ENCODE assay signal across 7 mouse cellular contexts in genomic region chr6:120188376-120189235, GRCm38 (mm10).
DNase-seq lines count a peak whose midpoint lies in the region; ATAC-seq and TF ChIP-seq lines count a peak whose summit lies in the region.

No protein-coding gene starts in this region.

- peaks cover 0 to 4% of the 10 kb centered on the region in 2 experiments; a peak in 2 of 4 replicates for H3K36me3 ChIP-seq in MEL (ENCODE audit: control insufficient read depth in 1 of 2, insufficient read depth in 2 of 2, low read length in 2 of 2)
- H3K36me3 ChIP-seq in heart, adult 2 months (ENCODE audit: control insufficient read depth, insufficient read depth, low read length) = no peaks in the 10 kb centered on the region
- no peaks in the 10 kb centered on the region for H3K36me3 ChIP-seq in limb, embryonic 11.5 days (ENCODE audit: control insufficient read depth, insufficient read depth, low read length)
- H3K36me3 ChIP-seq in midbrain, postnatal 0 days (ENCODE audit: insufficient read depth, low read length) = no peaks in the 10 kb centered on the region

- peaks cover 0 to 8% of the 10 kb centered on the region in 2 experiments; a peak in 3 of 4 replicates for H3K4me1 ChIP-seq in MEL (ENCODE audit: control insufficient read depth in 1 of 2, insufficient read depth in 2 of 2, low read length in 2 of 2)
- H3K4me1 ChIP-seq in heart, adult 2 months (ENCODE audit: control insufficient read depth, insufficient read depth, low read length) = peaks cover 22% of the 10 kb centered on the region
- peaks cover 7% of the 10 kb centered on the region; the same call in 1 of the 2 replicates for H3K4me1 ChIP-seq in limb, embryonic 11.5 days (ENCODE audit: control insufficient read depth, insufficient read depth, low read length)
- no peaks in the 10 kb centered on the region for H3K4me1 ChIP-seq in midbrain, postnatal 0 days (ENCODE audit: insufficient read depth, low read length)

- H3K9me3 ChIP-seq in MEL (replicated peaks; ENCODE audit: insufficient read depth, low read length) = no peaks in the 10 kb centered on the region
- H3K9me3 ChIP-seq in limb, embryonic 11.5 days (ENCODE audit: control insufficient read depth, low read length) = no peaks in the 10 kb centered on the region
- no peaks in the 10 kb centered on the region for H3K9me3 ChIP-seq in midbrain, postnatal 0 days (ENCODE audit: low read length)

- WGBS in heart, adult 2 months = 42% methylated on average over 24 of the region's 24 CpGs
- 19% methylated on average over 24 of the region's 24 CpGs for WGBS in limb, embryonic 11.5 days
- WGBS in midbrain, postnatal 0 days = 16% methylated on average over 24 of the region's 24 CpGs

- no peak for TF ChIP-seq EP300 in MEL (IDR thresholded peaks at IDR 0.05; ENCODE audit: low read depth in 1 of 2, low read length in 2 of 2)
- no peak for TF ChIP-seq EP300 in heart, adult 2 months (IDR thresholded peaks at IDR 0.05; ENCODE audit: insufficient read depth, low read depth, low read length)

- peak; percentile 25 to 45; a peak in 2 of 4 replicates for TF ChIP-seq POLR2A in MEL (IDR thresholded peaks at IDR 0.05; ENCODE audit: control insufficient read depth in 1 of 2, insufficient read depth in 1 of 2, low read depth in 1 of 2, low read length in 2 of 2, poor library complexity in 1 of 2)
- TF ChIP-seq POLR2A in heart, adult 2 months (IDR thresholded peaks at IDR 0.05; ENCODE audit: insufficient read depth, low read depth, low read length) = 0 out of 2 replicates have a peak, but pooled peaks have one; percentile 22

- H3K9ac ChIP-seq in MEL (ENCODE audit: control insufficient read depth, low read depth, low read length, poor library complexity, severe bottlenecking) = peak overlapping the region; percentile 69
- H3K9ac ChIP-seq in heart, adult 2 months (ENCODE audit: low read depth, low read length) = no peak overlapping the region
- 0 out of 2 replicates have a peak overlapping the region, but pooled peaks have one; percentile 2 for H3K9ac ChIP-seq in limb, embryonic 11.5 days (ENCODE audit: low read length)
- no peak overlapping the region for H3K9ac ChIP-seq in midbrain, postnatal 0 days (replicated peaks; ENCODE audit: low read length, poor library complexity, severe bottlenecking)

- peak overlapping the region; percentile 73 to 96 for H3K4me3 ChIP-seq in MEL (ENCODE audit: control insufficient read depth in 1 of 2, insufficient read depth in 1 of 2, low read depth in 2 of 2, low read length in 2 of 2)
- H3K4me3 ChIP-seq in heart, adult 2 months = no peak overlapping the region
- no peak overlapping the region for H3K4me3 ChIP-seq in limb, embryonic 11.5 days (ENCODE audit: low read depth, low read length)
- no peak overlapping the region for H3K4me3 ChIP-seq in midbrain, postnatal 0 days (ENCODE audit: low read depth, low read length)

- no peak for TF ChIP-seq CTCF in MEL (IDR thresholded peaks at IDR 0.05 in 2 of 3, conservative IDR thresholded peaks at IDR 0.05 in 1 of 3; ENCODE audit: control insufficient read depth in 1 of 3, insufficient read depth in 1 of 3, low read depth in 2 of 3, low read length in 3 of 3, poor library complexity in 1 of 3, severe bottlenecking in 1 of 3)
- peak; percentile 58 for TF ChIP-seq CTCF in heart, adult 2 months (IDR thresholded peaks at IDR 0.05)
- TF ChIP-seq CTCF in midbrain, postnatal 0 days (IDR thresholded peaks at IDR 0.05) = peak; percentile 18; the same call in 1 of the 2 replicates

- intact Hi-C loops in heart, adult 2 months (cut with DNase I) = loop anchor here (2.0 kb wide), 1 partner anchor 40 kb away; no protein-coding TSS in a partner anchor

- H3K4me2 ChIP-seq in limb, embryonic 11.5 days (ENCODE audit: low read depth, severe bottlenecking) = peak overlapping the region; percentile 43; the same call in 1 of the 2 replicates
- H3K4me2 ChIP-seq in midbrain, postnatal 0 days (ENCODE audit: low read depth, low read length, poor library complexity, severe bottlenecking) = no peak overlapping the region

- no peak for TF ChIP-seq RAD21 in MEL (IDR thresholded peaks at IDR 0.05; ENCODE audit: low read depth, low read length)

- peak; percentile 71 for DNase-seq in MEL (ENCODE audit: low read depth, low spot score)
- peak; percentile 58 to 59 for DNase-seq in heart, adult 2 months
- DNase-seq in limb, embryonic 11.5 days (ENCODE audit: low spot score) = peak; percentile 68
- DNase-seq in midbrain, postnatal 0 days (ENCODE audit: low spot score) = no peak
- peak; percentile 80 for DNase-seq in thymus, postnatal 0 days (ENCODE audit: low spot score)
- no peak for DNase-seq in left cerebral cortex, adult 8-10 months (ENCODE audit: low spot score in 2 of 2)

- H3K27ac ChIP-seq in MEL (ENCODE audit: control insufficient read depth, low read depth, low read length) = peak overlapping the region; percentile 51
- H3K27ac ChIP-seq in heart, adult 2 months = peak overlapping the region; percentile 70
- H3K27ac ChIP-seq in limb, embryonic 11.5 days (replicated peaks; ENCODE audit: low read depth, low read length) = no peak overlapping the region
- no peak overlapping the region for H3K27ac ChIP-seq in midbrain, postnatal 0 days (ENCODE audit: low read depth, low read length)

- H3K27me3 ChIP-seq in MEL (ENCODE audit: control insufficient read depth in 1 of 2, insufficient read depth in 2 of 2, low read length in 2 of 2) = no peaks in the 10 kb centered on the region
- no peaks in the 10 kb centered on the region for H3K27me3 ChIP-seq in heart, adult 2 months (ENCODE audit: control insufficient read depth, insufficient read depth, low read length)
- no peaks in the 10 kb centered on the region for H3K27me3 ChIP-seq in limb, embryonic 11.5 days (ENCODE audit: control insufficient read depth, insufficient read depth, low read length)
- H3K27me3 ChIP-seq in midbrain, postnatal 0 days (ENCODE audit: insufficient read depth, low read length) = peaks cover 6% of the 10 kb centered on the region; the same call in 1 of the 2 replicates

- peak; percentile 55 for ATAC-seq in common myeloid progenitor, adult 5-6 weeks (replicated peaks; ENCODE audit: low read depth, poor library complexity, severe bottlenecking)
- ATAC-seq in limb, embryonic 11.5 days (ENCODE audit: insufficient number of reproducible peaks, low FRiP score, low TSS enrichment, low read depth) = peak; percentile 48
- no peak for ATAC-seq in midbrain, postnatal 0 days (ENCODE audit: low FRiP score)

- H3K79me2 ChIP-seq in MEL (ENCODE audit: control insufficient read depth, insufficient read depth, low read length, poor library complexity) = no peaks in the 10 kb centered on the region; the same call in 1 of the 2 replicates
- no peaks in the 10 kb centered on the region for H3K79me2 ChIP-seq in heart, adult 2 months (replicated peaks; ENCODE audit: control insufficient read depth, insufficient read depth, low read length)

TF ChIP-seq in MEL, 35 proteins besides CTCF, POLR2A, EP300 and RAD21 (continues in another document):
- no peak for TF ChIP-seq USF2 (IDR thresholded peaks at IDR 0.05; ENCODE audit: borderline replicate concordance in 1 of 2, insufficient read depth in 1 of 2, low read depth in 1 of 2, low read length in 2 of 2)
- no peak for TF ChIP-seq POLR2AphosphoS2 (IDR thresholded peaks at IDR 0.05; ENCODE audit: low read length)
- peak; percentile 9; the same call in 1 of the 2 replicates for TF ChIP-seq SIN3A (IDR thresholded peaks at IDR 0.05; ENCODE audit: low read length)
- TF ChIP-seq MXI1 (IDR thresholded peaks at IDR 0.05; ENCODE audit: low read depth, low read length) = peak; percentile 67; the same call in 1 of the 2 replicates
- no peak for TF ChIP-seq E2F4 (IDR thresholded peaks at IDR 0.05; ENCODE audit: borderline replicate concordance, low read depth, low read length)
- no peak for TF ChIP-seq MAFK (IDR thresholded peaks at IDR 0.05; ENCODE audit: borderline replicate concordance, low read depth, low read length)
- no peak for TF ChIP-seq TBP (IDR thresholded peaks at IDR 0.05; ENCODE audit: low read depth, low read length)
- no peak for TF ChIP-seq KAT2A (conservative IDR thresholded peaks at IDR 0.05; ENCODE audit: low read depth, low read length)
- no peak for TF ChIP-seq GABPA (IDR thresholded peaks at IDR 0.05; ENCODE audit: low read depth, low read length)
- no peak for TF ChIP-seq CHD1 (IDR thresholded peaks at IDR 0.05; ENCODE audit: low read depth, low read length)
- no peak for TF ChIP-seq ZKSCAN1 (IDR thresholded peaks at IDR 0.05; ENCODE audit: low read depth, low read length)
- TF ChIP-seq TCF12 (IDR thresholded peaks at IDR 0.05; ENCODE audit: low read depth, low read length) = 0 out of 2 replicates have a peak, but pooled peaks have one; percentile 14
- no peak; the same call in 1 of the 2 replicates for TF ChIP-seq SMC3 (IDR thresholded peaks at IDR 0.05; ENCODE audit: low read depth, low read length)
- TF ChIP-seq ETS1 (IDR thresholded peaks at IDR 0.05; ENCODE audit: low read depth, low read length) = no peak
- no peak for TF ChIP-seq GATA1 (IDR thresholded peaks at IDR 0.05; ENCODE audit: low read depth, low read length)
- no peak for TF ChIP-seq UBTF (IDR thresholded peaks at IDR 0.05; ENCODE audit: borderline replicate concordance, insufficient read depth, low read depth, low read length)
- TF ChIP-seq CHD2 (IDR thresholded peaks at IDR 0.05; ENCODE audit: low read length) = no peak
- no peak for TF ChIP-seq MYC (IDR thresholded peaks at IDR 0.05; ENCODE audit: low read depth, low read length)
- TF ChIP-seq JUND (IDR thresholded peaks at IDR 0.05; ENCODE audit: low read depth, low read length) = no peak
- 0 out of 2 replicates have a peak, but pooled peaks have one; percentile 21 for TF ChIP-seq BHLHE40 (IDR thresholded peaks at IDR 0.05; ENCODE audit: borderline replicate concordance, low read depth, low read length)
- TF ChIP-seq HCFC1 (IDR thresholded peaks at IDR 0.05; ENCODE audit: low read depth, low read length) = peak; percentile 48
- no peak for TF ChIP-seq TAL1 (IDR thresholded peaks at IDR 0.05; ENCODE audit: low read length)
- no peak for TF ChIP-seq USF1 (IDR thresholded peaks at IDR 0.05; ENCODE audit: low read depth, low read length)
- TF ChIP-seq MYB (IDR thresholded peaks at IDR 0.05; ENCODE audit: low read depth, low read length) = no peak
- TF ChIP-seq ELF1 (IDR thresholded peaks at IDR 0.05; ENCODE audit: low read depth, low read length) = peak; percentile 70; the same call in 1 of the 2 replicates
- TF ChIP-seq ZMIZ1 (IDR thresholded peaks at IDR 0.05; ENCODE audit: low read depth, low read length) = no peak
- TF ChIP-seq MAX (IDR thresholded peaks at IDR 0.05; ENCODE audit: low read length) = no peak
- no peak for TF ChIP-seq ZC3H11A (IDR thresholded peaks at IDR 0.05; ENCODE audit: low read depth, low read length)
- no peak for TF ChIP-seq RCOR1 (IDR thresholded peaks at IDR 0.05; ENCODE audit: low read depth, low read length)
- no peak for TF ChIP-seq MEF2A (IDR thresholded peaks at IDR 0.05; ENCODE audit: extremely low read depth, insufficient replicate concordance, low read depth, low read length, poor library complexity, severe bottlenecking)

Comparison
In these comparisons a context has a peak if more than half of its experiments do, and no peak if none do; other contexts are left out.
1. DNase-seq: peak in MEL (single experiment), heart, adult 2 months (2 of 2), limb, embryonic 11.5 days (single experiment) and thymus, postnatal 0 days (single experiment); none in midbrain, postnatal 0 days (single experiment) and left cerebral cortex, adult 8-10 months (0 of 2).
2. H3K27ac ChIP-seq: peak in MEL (single experiment) and heart, adult 2 months (single experiment); none in limb, embryonic 11.5 days (single experiment) and midbrain, postnatal 0 days (single experiment).
3. H3K4me3 ChIP-seq: peak in MEL (2 of 2); none in heart, adult 2 months (single experiment), limb, embryonic 11.5 days (single experiment) and midbrain, postnatal 0 days (single experiment).
4. H3K9ac ChIP-seq: peak in MEL (single experiment) and limb, embryonic 11.5 days (single experiment); none in heart, adult 2 months (single experiment) and midbrain, postnatal 0 days (single experiment).
5. CTCF ChIP-seq: peak in heart, adult 2 months (single experiment) and midbrain, postnatal 0 days (single experiment); none in MEL (0 of 3).